Mouse (Mus musculus): ENCODE measurements at regions not wholly inside any gene's neighbourhood (a gene's known extent, or its start where the extent isn't known, plus 50 kb on each side); places are given as distances from the start of the nearest gene placed in this dataset.

- TF ChIP-seq POLR2A (IDR thresholded peaks at IDR 0.05; ENCODE audit: insufficient read depth, low read length) = no peak
- no peak for TF ChIP-seq CTCF (IDR thresholded peaks at IDR 0.05; ENCODE audit: low read depth, low read length)
- no peak for TF ChIP-seq EP300 (IDR thresholded peaks at IDR 0.05; ENCODE audit: insufficient read depth, low read depth, low read length)
Observed at GRCm38 (mm10) chr16:79398476-79398875, 307.6 kb upstream of the Tmprss15 start.
